Mouse (Mus musculus) intestine, postnatal 0 days (tissue): ENCODE measurements at regions not wholly inside any gene's neighbourhood (a gene's known extent, or its start where the extent isn't known, plus 50 kb on each side); places are given as distances from the start of the nearest gene placed in this dataset.

Experiments used
- ATAC-seq: fragments of 200-750 bp; cut with Nextera tagmentation; 2 replicates; pipeline ENCODE4 v1.8.0; 2017; ENCODE audit warnings: mild to moderate bottlenecking, moderate TSS enrichment, moderate library complexity
- H3K27ac ChIP-seq: fragments of 300-500 bp; sonication (generic); 2 replicates; pipeline ENCODE4 v1.5.1; 2014; ENCODE audit warnings: mild to moderate bottlenecking, low read depth, low read length, moderate library complexity
- H3K27me3 ChIP-seq: fragments of 300-500 bp; sonication (generic); replicated peaks from 2 replicates; pipeline ENCODE4 v1.6.1; 2014; ENCODE audit warnings: low read length, mixed read lengths; ENCODE audit not compliant: control insufficient read depth, insufficient read depth
- H3K36me3 ChIP-seq: fragments of 300-500 bp; sonication (generic); 2 replicates; pipeline ENCODE4 v1.6.1; 2014; ENCODE audit warnings: mild to moderate bottlenecking, moderate library complexity; ENCODE audit not compliant: control insufficient read depth, insufficient read depth
- H3K4me1 ChIP-seq: fragments of 300-500 bp; sonication (generic); replicated peaks from 2 replicates; pipeline ENCODE4 v1.6.1; 2014; ENCODE audit warnings: antibody characterized with exemption, low read length, mixed read lengths; ENCODE audit not compliant: control insufficient read depth, insufficient read depth
- H3K4me2 ChIP-seq: fragments of 300-500 bp; sonication (generic); replicated peaks from 2 replicates; pipeline ENCODE4 v1.6.1; 2014; ENCODE audit warnings: low read depth, mild to moderate bottlenecking, moderate library complexity
- H3K4me3 ChIP-seq: fragments of 300-500 bp; sonication (generic); 2 replicates; pipeline ENCODE4 v1.5.1; 2014; ENCODE audit warnings: low read depth, low read length
- H3K9ac ChIP-seq: fragments of 300-500 bp; sonication (generic); 2 replicates; pipeline ENCODE4 v1.6.1; 2014; ENCODE audit warnings: mild to moderate bottlenecking, low read depth, low read length
- H3K9me3 ChIP-seq: fragments of 300-500 bp; sonication (generic); 2 replicates; pipeline ENCODE4 v1.6.1; 2016; ENCODE audit warnings: mixed run types; ENCODE audit not compliant: control insufficient read depth
- CTCF ChIP-seq: sonication (generic); IDR thresholded peaks from 2 replicates; pipeline ENCODE4 v1.5.1; 2016; ENCODE audit warnings: low read depth, mild to moderate bottlenecking, control low read depth, antibody characterized with exemption, moderate library complexity
- WGBS: fragments of 180-500 bp; shearing (Covaris S2); extraction: QIAGEN DNeasy Blood & Tissue Kit; methylation state at CpG from one replicate; pipeline ENCODE4 v1.1.7; 2014; 5-methylcytosine and 5-hydroxymethylcytosine counted together

- no peak overlapping the region for H3K4me2 ChIP-seq
- no peak for TF ChIP-seq CTCF
- ATAC-seq: no peak
- no peaks in the 10 kb centered on the region for H3K9me3 ChIP-seq
- no peaks in the 10 kb centered on the region for H3K4me1 ChIP-seq
- H3K4me3 ChIP-seq: no peak overlapping the region
- no peaks in the 10 kb centered on the region for H3K27me3 ChIP-seq
- WGBS: 89% methylated on average over 4 of the region's 4 CpGs
- no peak overlapping the region for H3K27ac ChIP-seq
- H3K9ac ChIP-seq: no peak overlapping the region
- H3K36me3 ChIP-seq: no peaks in the 10 kb centered on the region
Measured at GRCm38 (mm10) chr6:16704496-16704895, 193.7 kb downstream of the Tfec start.

- WGBS: 74% methylated on average over 3 of the region's 3 CpGs
- H3K4me1 ChIP-seq: no peaks in the 10 kb centered on the region
- H3K27ac ChIP-seq: no peak overlapping the region
- no peak for ATAC-seq
- no peaks in the 10 kb centered on the region for H3K27me3 ChIP-seq
- H3K9me3 ChIP-seq: no peaks in the 10 kb centered on the region
- H3K4me2 ChIP-seq: no peak overlapping the region
- no peak overlapping the region for H3K4me3 ChIP-seq
- H3K9ac ChIP-seq: no peak overlapping the region
- H3K36me3 ChIP-seq: no peaks in the 10 kb centered on the region
- TF ChIP-seq CTCF: no peak
Measured at GRCm38 (mm10) chr6:16703412-16703746, 194.9 kb downstream of the Tfec start.

- Histone ChIP-seq H3K9ac (no peak overlapping the region), H3K27me3 (no peaks in the 10 kb centered on the region), H3K9me3 (no peaks in the 10 kb centered on the region), H3K4me3 (no peak overlapping the region), H3K4me1 (no peaks in the 10 kb centered on the region), H3K27ac (no peak overlapping the region), H3K4me2 (no peak overlapping the region), H3K36me3 (no peaks in the 10 kb centered on the region)
- no peak for ATAC-seq
- TF ChIP-seq CTCF: no peak
- WGBS: 69% methylated on average over 7 of the region's 7 CpGs
Measured at GRCm38 (mm10) chr6:16702706-16703411, 195.4 kb downstream of the Tfec start.

- ATAC-seq: no peak
- WGBS: 77% methylated on average over 4 of the region's 4 CpGs
Measured at GRCm38 (mm10) chr6:16697285-16697684, 201.0 kb downstream of the Tfec start.

GRCm38 (mm10) chr6:16668004-16668403 lies 230.2 kb downstream of the Tfec start:
- Histone ChIP-seq H3K4me1 (no peaks in the 10 kb centered on the region), H3K4me3 (no peak overlapping the region), H3K9ac (no peak overlapping the region), H3K4me2 (no peak overlapping the region), H3K9me3 (no peaks in the 10 kb centered on the region), H3K36me3 (no peaks in the 10 kb centered on the region), H3K27me3 (no peaks in the 10 kb centered on the region), H3K27ac (no peak overlapping the region)
- 6% methylated on average over 2 of the region's 2 CpGs for WGBS
- peak; percentile 54 for TF ChIP-seq CTCF
- ATAC-seq: no peak

More at GRCm38 (mm10) chr6:16697285-16697684, 201.0 kb downstream of the Tfec start:
- Histone ChIP-seq H3K9ac (no peak overlapping the region), H3K9me3 (no peaks in the 10 kb centered on the region), H3K4me2 (no peak overlapping the region), H3K4me1 (no peaks in the 10 kb centered on the region), H3K36me3 (no peaks in the 10 kb centered on the region), H3K4me3 (no peak overlapping the region), H3K27ac (no peak overlapping the region), H3K27me3 (no peaks in the 10 kb centered on the region)
- no peak for TF ChIP-seq CTCF

GRCm38 (mm10) chr6:16667241-16667640 lies 231.0 kb downstream of the Tfec start:
- no peak overlapping the region for H3K27ac ChIP-seq
- 41% methylated on average over 6 of the region's 6 CpGs for WGBS
- TF ChIP-seq CTCF: no peak
- no peaks in the 10 kb centered on the region for H3K36me3 ChIP-seq
- H3K4me1 ChIP-seq: no peaks in the 10 kb centered on the region
- ATAC-seq: no peak
- no peak overlapping the region for H3K4me2 ChIP-seq
- no peak overlapping the region for H3K4me3 ChIP-seq
- no peaks in the 10 kb centered on the region for H3K9me3 ChIP-seq
- H3K27me3 ChIP-seq: no peaks in the 10 kb centered on the region
- H3K9ac ChIP-seq: no peak overlapping the region

GRCm38 (mm10) chr6:16646269-16646668 lies 252.0 kb downstream of the Tfec start:
- ATAC-seq: no peak
- no peak for TF ChIP-seq CTCF
- WGBS: 70% methylated on average over 1 of the region's 1 CpGs

More at GRCm38 (mm10) chr6:16646269-16646668, 252.0 kb downstream of the Tfec start:
- H3K9me3 ChIP-seq: no peaks in the 10 kb centered on the region
- no peak overlapping the region for H3K4me2 ChIP-seq
- H3K4me3 ChIP-seq: no peak overlapping the region
- no peaks in the 10 kb centered on the region for H3K36me3 ChIP-seq
- no peaks in the 10 kb centered on the region for H3K27me3 ChIP-seq
- no peak overlapping the region for H3K9ac ChIP-seq
- H3K27ac ChIP-seq: no peak overlapping the region
- no peaks in the 10 kb centered on the region for H3K4me1 ChIP-seq
